Mouse (Mus musculus): ENCODE measurements around the gene C130050O18Rik. TPM values are rescaled to one million over a fixed set of nuclear protein-coding genes. Genes with fewer than 3 reads are reported as not detected.

C130050O18Rik gene
- polyA plus RNA-seq, 1 experiment from 2014 or later = 0.26 TPM

GRCm38 (mm10) chr5:139392219-139393196 lies 12.6 kb upstream of the C130050O18Rik start:
- H3K4me3 ChIP-seq (ENCODE audit: low read length) = no peak overlapping the region
- no peak overlapping the region for H3K9ac ChIP-seq (ENCODE audit: low read depth, low read length)
- peaks cover 27% of the 10 kb centered on the region for H3K4me1 ChIP-seq (ENCODE audit: control insufficient read depth, insufficient read depth, low read depth, low read length)
- H3K27me3 ChIP-seq (replicated peaks; ENCODE audit: control insufficient read depth, insufficient read depth, low read length) = no peaks in the 10 kb centered on the region
- no peak overlapping the region for H3K27ac ChIP-seq (ENCODE audit: low read depth, low read length)
- 92% methylated on average over 37 of the region's 37 CpGs for WGBS
- H3K9me3 ChIP-seq (ENCODE audit: control insufficient read depth, low read length) = no peaks in the 10 kb centered on the region
- H3K4me2 ChIP-seq (ENCODE audit: low read length) = no peak overlapping the region
- no peaks in the 10 kb centered on the region for H3K36me3 ChIP-seq (ENCODE audit: control insufficient read depth, insufficient read depth, low read length)
- ATAC-seq = no peak

- Histone ChIP-seq H3K27ac (ENCODE audit: low read depth, low read length) (no peak overlapping the region), H3K27me3 (replicated peaks; ENCODE audit: control insufficient read depth, insufficient read depth, low read length) (no peaks in the 10 kb centered on the region), H3K4me1 (ENCODE audit: control insufficient read depth, insufficient read depth, low read depth, low read length) (peaks cover 25% of the 10 kb centered on the region), H3K36me3 (ENCODE audit: control insufficient read depth, insufficient read depth, low read length) (no peaks in the 10 kb centered on the region), H3K4me3 (ENCODE audit: low read length) (no peak overlapping the region), H3K9me3 (ENCODE audit: control insufficient read depth, low read length) (no peaks in the 10 kb centered on the region), H3K9ac (ENCODE audit: low read depth, low read length) (no peak overlapping the region), H3K4me2 (ENCODE audit: low read length) (no peak overlapping the region)
- ATAC-seq = no peak
- 87% methylated on average over 16 of the region's 16 CpGs for WGBS
Observed at GRCm38 (mm10) chr5:139393197-139393588, 11.9 kb upstream of the C130050O18Rik start.

GRCm38 (mm10) chr5:139394399-139394798 lies 10.7 kb upstream of the C130050O18Rik start:
- Histone ChIP-seq H3K9ac (ENCODE audit: low read depth, low read length) (no peak overlapping the region), H3K9me3 (ENCODE audit: control insufficient read depth, low read length) (no peaks in the 10 kb centered on the region), H3K4me1 (ENCODE audit: control insufficient read depth, insufficient read depth, low read depth, low read length) (peaks cover 21% of the 10 kb centered on the region), H3K4me3 (ENCODE audit: low read length) (no peak overlapping the region), H3K27me3 (replicated peaks; ENCODE audit: control insufficient read depth, insufficient read depth, low read length) (no peaks in the 10 kb centered on the region), H3K4me2 (ENCODE audit: low read length) (no peak overlapping the region), H3K27ac (ENCODE audit: low read depth, low read length) (no peak overlapping the region), H3K36me3 (ENCODE audit: control insufficient read depth, insufficient read depth, low read length) (no peaks in the 10 kb centered on the region)
- WGBS = 81% methylated on average over 7 of the region's 7 CpGs
- ATAC-seq = no peak

- no peak for ATAC-seq
- 88% methylated on average over 4 of the region's 4 CpGs for WGBS
- Histone ChIP-seq H3K27me3 (replicated peaks; ENCODE audit: control insufficient read depth, insufficient read depth, low read length) (no peaks in the 10 kb centered on the region), H3K9ac (ENCODE audit: low read depth, low read length) (no peak overlapping the region), H3K4me2 (ENCODE audit: low read length) (no peak overlapping the region), H3K4me3 (ENCODE audit: low read length) (no peak overlapping the region), H3K9me3 (ENCODE audit: control insufficient read depth, low read length) (no peaks in the 10 kb centered on the region), H3K36me3 (ENCODE audit: control insufficient read depth, insufficient read depth, low read length) (no peaks in the 10 kb centered on the region), H3K4me1 (ENCODE audit: control insufficient read depth, insufficient read depth, low read depth, low read length) (peaks cover 15% of the 10 kb centered on the region), H3K27ac (ENCODE audit: low read depth, low read length) (no peak overlapping the region)
Observed at GRCm38 (mm10) chr5:139395528-139395927, 9.6 kb upstream of the C130050O18Rik start.

GRCm38 (mm10) chr5:139397359-139397916 lies 7.6 kb upstream of the C130050O18Rik start:
- no peaks in the 10 kb centered on the region for H3K27me3 ChIP-seq (replicated peaks; ENCODE audit: control insufficient read depth, insufficient read depth, low read length)
- H3K27ac ChIP-seq (ENCODE audit: low read depth, low read length) = no peak overlapping the region
- ATAC-seq = no peak
- H3K9me3 ChIP-seq (ENCODE audit: control insufficient read depth, low read length) = no peaks in the 10 kb centered on the region
- H3K36me3 ChIP-seq (ENCODE audit: control insufficient read depth, insufficient read depth, low read length) = no peaks in the 10 kb centered on the region
- 87% methylated on average over 4 of the region's 4 CpGs for WGBS
- no peak overlapping the region for H3K9ac ChIP-seq (ENCODE audit: low read depth, low read length)
- H3K4me3 ChIP-seq (ENCODE audit: low read length) = no peak overlapping the region
- H3K4me1 ChIP-seq (ENCODE audit: control insufficient read depth, insufficient read depth, low read depth, low read length) = peaks cover 8% of the 10 kb centered on the region
- H3K4me2 ChIP-seq (ENCODE audit: low read length) = no peak overlapping the region

GRCm38 (mm10) chr5:139397959-139398753 lies 6.9 kb upstream of the C130050O18Rik start:
- Histone ChIP-seq H3K27ac (ENCODE audit: low read depth, low read length) (no peak overlapping the region), H3K4me1 (ENCODE audit: control insufficient read depth, insufficient read depth, low read depth, low read length) (peaks cover 8% of the 10 kb centered on the region), H3K4me3 (ENCODE audit: low read length) (no peak overlapping the region), H3K27me3 (replicated peaks; ENCODE audit: control insufficient read depth, insufficient read depth, low read length) (no peaks in the 10 kb centered on the region), H3K9me3 (ENCODE audit: control insufficient read depth, low read length) (no peaks in the 10 kb centered on the region), H3K9ac (ENCODE audit: low read depth, low read length) (no peak overlapping the region), H3K36me3 (ENCODE audit: control insufficient read depth, insufficient read depth, low read length) (no peaks in the 10 kb centered on the region), H3K4me2 (ENCODE audit: low read length) (no peak overlapping the region)
- WGBS = 39% methylated on average over 5 of the region's 5 CpGs
- peak; percentile 78 for ATAC-seq

GRCm38 (mm10) chr5:139398786-139399185 lies 6.3 kb upstream of the C130050O18Rik start:
- peaks cover 8% of the 10 kb centered on the region for H3K4me1 ChIP-seq (ENCODE audit: control insufficient read depth, insufficient read depth, low read depth, low read length)
- no peaks in the 10 kb centered on the region for H3K36me3 ChIP-seq (ENCODE audit: control insufficient read depth, insufficient read depth, low read length)
- no peaks in the 10 kb centered on the region for H3K27me3 ChIP-seq (replicated peaks; ENCODE audit: control insufficient read depth, insufficient read depth, low read length)
- H3K4me2 ChIP-seq (ENCODE audit: low read length) = no peak overlapping the region
- H3K9ac ChIP-seq (ENCODE audit: low read depth, low read length) = no peak overlapping the region
- H3K27ac ChIP-seq (ENCODE audit: low read depth, low read length) = no peak overlapping the region
- no peaks in the 10 kb centered on the region for H3K9me3 ChIP-seq (ENCODE audit: control insufficient read depth, low read length)
- H3K4me3 ChIP-seq (ENCODE audit: low read length) = no peak overlapping the region
- 87% methylated on average over 5 of the region's 5 CpGs for whole genome bisulfite sequencing
- no peak; the same call in 1 of the 2 replicates for ATAC-seq

GRCm38 (mm10) chr5:139399991-139400390 lies 5.1 kb upstream of the C130050O18Rik start:
- H3K4me2 ChIP-seq (ENCODE audit: low read length) = no peak overlapping the region
- 78% methylated on average over 14 of the region's 14 CpGs for WGBS
- H3K9me3 ChIP-seq (ENCODE audit: control insufficient read depth, low read length) = no peaks in the 10 kb centered on the region
- no peak overlapping the region for H3K27ac ChIP-seq (ENCODE audit: low read depth, low read length)
- no peaks in the 10 kb centered on the region for H3K27me3 ChIP-seq (replicated peaks; ENCODE audit: control insufficient read depth, insufficient read depth, low read length)
- ATAC-seq = no peak
- no peak overlapping the region for H3K9ac ChIP-seq (ENCODE audit: low read depth, low read length)
- H3K4me3 ChIP-seq (ENCODE audit: low read length) = no peak overlapping the region
- no peaks in the 10 kb centered on the region for H3K36me3 ChIP-seq (ENCODE audit: control insufficient read depth, insufficient read depth, low read length)
- H3K4me1 ChIP-seq (ENCODE audit: control insufficient read depth, insufficient read depth, low read depth, low read length) = peaks cover 8% of the 10 kb centered on the region

- Histone ChIP-seq H3K4me2 (ENCODE audit: low read length) (no peak overlapping the region), H3K4me3 (ENCODE audit: low read length) (no peak overlapping the region), H3K27me3 (replicated peaks; ENCODE audit: control insufficient read depth, insufficient read depth, low read length) (no peaks in the 10 kb centered on the region), H3K36me3 (ENCODE audit: control insufficient read depth, insufficient read depth, low read length) (no peaks in the 10 kb centered on the region), H3K4me1 (ENCODE audit: control insufficient read depth, insufficient read depth, low read depth, low read length) (peaks cover 9% of the 10 kb centered on the region), H3K9me3 (ENCODE audit: control insufficient read depth, low read length) (no peaks in the 10 kb centered on the region), H3K27ac (ENCODE audit: low read depth, low read length) (no peak overlapping the region), H3K9ac (ENCODE audit: low read depth, low read length) (no peak overlapping the region)
- WGBS = 93% methylated on average over 2 of the region's 2 CpGs
- ATAC-seq = no peak
Observed at GRCm38 (mm10) chr5:139402106-139402505, 3.0 kb upstream of the C130050O18Rik start.

Measured in hindbrain, embryonic 16.5 days (tissue).